Mouse (Mus musculus): ENCODE results near the gene Hpca. TPM values are rescaled to one million over a fixed set of nuclear protein-coding genes. Genes with fewer than 3 reads are reported as not detected.

Gene Hpca
- polyA plus RNA-seq, 1 experiment: not detected

- TF ChIP-seq POLR2A (IDR thresholded peaks at IDR 0.05; ENCODE audit: borderline replicate concordance, low read depth, low read length) (no peak), CTCF (IDR thresholded peaks at IDR 0.05; ENCODE audit: low read depth, low read length) (no peak)
- no peak overlapping the region for H3K4me3 ChIP-seq (ENCODE audit: insufficient read depth, low read length)
- H3K27ac ChIP-seq (ENCODE audit: insufficient read depth, low read depth, low read length): no peak overlapping the region
- peaks cover 22% of the 10 kb centered on the region for H3K4me1 ChIP-seq (ENCODE audit: control insufficient read depth, insufficient read depth, low read length)
Measured at GRCm38 (mm10) chr4:129086078-129086477, 35.8 kb downstream of the Hpca start.

- peaks cover 22% of the 10 kb centered on the region for H3K4me1 ChIP-seq (ENCODE audit: control insufficient read depth, insufficient read depth, low read length)
- H3K27ac ChIP-seq (ENCODE audit: insufficient read depth, low read depth, low read length): no peak overlapping the region
- TF ChIP-seq CTCF (IDR thresholded peaks at IDR 0.05; ENCODE audit: low read depth, low read length): no peak
- TF ChIP-seq POLR2A (IDR thresholded peaks at IDR 0.05; ENCODE audit: borderline replicate concordance, low read depth, low read length): no peak
- H3K4me3 ChIP-seq (ENCODE audit: insufficient read depth, low read length): no peak overlapping the region
Measured at GRCm38 (mm10) chr4:129084896-129085295, 36.9 kb downstream of the Hpca start.

DNA sequence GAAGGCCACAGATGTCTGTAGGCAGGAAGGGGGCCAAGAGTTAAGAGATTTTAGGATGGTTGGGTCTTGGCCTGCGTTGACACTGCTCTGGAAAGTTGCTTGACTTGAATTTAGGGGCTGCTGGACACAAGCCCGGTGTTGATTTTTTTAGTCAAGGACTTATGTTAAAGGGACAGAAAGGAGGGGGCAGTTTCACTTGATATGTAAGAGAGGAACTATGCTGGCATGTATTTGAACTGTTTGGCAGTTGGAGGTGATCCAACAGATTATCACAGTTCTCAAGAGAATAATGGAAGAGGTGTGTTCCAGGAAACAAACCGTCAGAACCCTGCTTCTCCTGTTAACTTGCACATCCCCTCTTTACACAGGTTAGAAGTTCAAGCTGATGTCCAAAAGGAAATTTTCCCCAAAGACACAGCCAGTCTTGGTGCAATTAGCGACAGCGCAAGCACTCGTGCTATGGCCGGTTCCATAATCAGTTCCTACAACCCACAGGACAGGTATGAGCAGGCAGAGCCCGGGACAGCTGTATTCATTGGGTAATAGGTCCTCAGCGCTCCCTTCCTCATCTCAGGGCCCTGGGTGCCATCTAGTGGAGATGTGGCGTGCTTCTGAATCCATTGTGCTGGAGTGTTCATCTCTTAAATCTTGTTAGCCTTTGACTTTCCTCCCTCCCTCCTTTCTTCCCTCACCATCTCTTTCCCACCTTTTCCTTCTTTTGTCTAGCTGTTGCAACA is 39.3 kb downstream of the Hpca start:
- H3K4me1 ChIP-seq (ENCODE audit: control insufficient read depth, insufficient read depth, low read length): peaks cover 17% of the 10 kb centered on the region
- peak overlapping the region; percentile 38 for H3K27ac ChIP-seq (ENCODE audit: insufficient read depth, low read depth, low read length)
- peak; percentile 83 for TF ChIP-seq CTCF (IDR thresholded peaks at IDR 0.05; ENCODE audit: low read depth, low read length)
- TF ChIP-seq POLR2A (IDR thresholded peaks at IDR 0.05; ENCODE audit: borderline replicate concordance, low read depth, low read length): no peak
- H3K4me3 ChIP-seq (ENCODE audit: insufficient read depth, low read length): no peak overlapping the region

DNA sequence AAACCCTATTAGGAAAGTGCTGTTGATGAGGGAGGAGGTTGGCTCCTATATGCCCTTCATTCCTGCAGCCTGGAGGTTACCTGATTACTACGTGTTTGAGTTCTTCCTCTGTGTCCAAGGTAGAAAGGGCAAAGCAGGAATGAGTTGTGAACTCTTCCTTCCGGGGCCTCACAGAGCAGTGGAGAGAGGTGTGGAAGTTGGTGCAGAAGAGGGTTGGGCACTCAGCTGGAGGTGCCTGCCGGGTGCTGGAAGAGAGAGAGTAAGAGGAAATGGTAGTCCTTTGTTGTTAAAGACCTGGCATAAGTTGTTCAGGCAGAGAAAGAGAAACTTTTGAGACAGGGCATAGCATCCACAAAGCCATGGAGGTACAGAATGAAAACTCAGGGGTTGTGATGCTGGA is 39.9 kb downstream of the Hpca start:
- TF ChIP-seq CTCF (IDR thresholded peaks at IDR 0.05; ENCODE audit: low read depth, low read length) (0 out of 2 replicates have a peak, but pooled peaks have one; percentile 23), POLR2A (IDR thresholded peaks at IDR 0.05; ENCODE audit: borderline replicate concordance, low read depth, low read length) (no peak)
- peak overlapping the region; percentile 38 for H3K27ac ChIP-seq (ENCODE audit: insufficient read depth, low read depth, low read length)
- no peak overlapping the region for H3K4me3 ChIP-seq (ENCODE audit: insufficient read depth, low read length)
- peaks cover 17% of the 10 kb centered on the region for H3K4me1 ChIP-seq (ENCODE audit: control insufficient read depth, insufficient read depth, low read length)

- Histone ChIP-seq H3K4me1 (ENCODE audit: control insufficient read depth, insufficient read depth, low read length) (peaks cover 17% of the 10 kb centered on the region), H3K4me3 (ENCODE audit: insufficient read depth, low read length) (no peak overlapping the region), H3K27ac (ENCODE audit: insufficient read depth, low read depth, low read length) (peak overlapping the region; percentile 40)
- TF ChIP-seq POLR2A (IDR thresholded peaks at IDR 0.05; ENCODE audit: borderline replicate concordance, low read depth, low read length) (no peak), CTCF (IDR thresholded peaks at IDR 0.05; ENCODE audit: low read depth, low read length) (0 out of 2 replicates have a peak, but pooled peaks have one; percentile 2)
Measured at GRCm38 (mm10) chr4:129081512-129081911, 40.3 kb downstream of the Hpca start.

DNA sequence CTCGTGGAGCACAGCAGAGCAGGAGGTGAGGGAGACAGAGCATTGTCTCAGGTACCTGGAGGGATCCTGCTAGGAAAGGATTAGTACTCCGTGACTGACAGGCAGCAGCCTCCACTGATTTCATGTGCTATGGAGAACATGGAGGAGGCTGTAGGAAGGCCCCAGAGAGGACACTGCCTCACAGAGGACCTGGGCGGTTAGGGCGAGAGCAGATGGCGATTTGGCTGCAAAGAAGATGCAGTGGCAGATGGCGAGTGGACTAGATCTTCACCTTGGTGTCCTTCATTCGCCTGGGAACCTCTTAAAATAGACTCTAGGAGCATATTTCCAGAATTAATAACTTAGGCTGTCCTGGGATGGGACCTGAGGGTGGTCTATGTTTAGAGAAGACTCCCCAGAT is 40.8 kb downstream of the Hpca start:
- peaks cover 17% of the 10 kb centered on the region for H3K4me1 ChIP-seq (ENCODE audit: control insufficient read depth, insufficient read depth, low read length)
- TF ChIP-seq CTCF (IDR thresholded peaks at IDR 0.05; ENCODE audit: low read depth, low read length) (0 out of 2 replicates have a peak, but pooled peaks have one; percentile 8), POLR2A (IDR thresholded peaks at IDR 0.05; ENCODE audit: borderline replicate concordance, low read depth, low read length) (no peak)
- peak overlapping the region; percentile 40 for H3K27ac ChIP-seq (ENCODE audit: insufficient read depth, low read depth, low read length)
- no peak overlapping the region for H3K4me3 ChIP-seq (ENCODE audit: insufficient read depth, low read length)

- TF ChIP-seq CTCF (IDR thresholded peaks at IDR 0.05; ENCODE audit: low read depth, low read length): no peak
- peaks cover 17% of the 10 kb centered on the region for H3K4me1 ChIP-seq (ENCODE audit: control insufficient read depth, insufficient read depth, low read length)
- H3K4me3 ChIP-seq (ENCODE audit: insufficient read depth, low read length): no peak overlapping the region
- no peak overlapping the region for H3K27ac ChIP-seq (ENCODE audit: insufficient read depth, low read depth, low read length)
Measured at GRCm38 (mm10) chr4:129079126-129079525, 42.7 kb downstream of the Hpca start.

GRCm38 (mm10) chr4:129068848-129069247 is 53.0 kb downstream of the Hpca start:
- peak overlapping the region; percentile 72 for H3K27ac ChIP-seq (ENCODE audit: insufficient read depth, low read depth, low read length)
- no peak for TF ChIP-seq POLR2A (IDR thresholded peaks at IDR 0.05; ENCODE audit: borderline replicate concordance, low read depth, low read length)
- no peak for TF ChIP-seq CTCF (IDR thresholded peaks at IDR 0.05; ENCODE audit: low read depth, low read length)
- no peak overlapping the region for H3K4me3 ChIP-seq (ENCODE audit: insufficient read depth, low read length)
- peaks cover 53% of the 10 kb centered on the region for H3K4me1 ChIP-seq (ENCODE audit: control insufficient read depth, insufficient read depth, low read length)

GRCm38 (mm10) chr4:129067638-129068415 is 54.0 kb downstream of the Hpca start:
- peak overlapping the region; percentile 2; the same call in 1 of the 2 replicates for H3K4me3 ChIP-seq (ENCODE audit: insufficient read depth, low read length)
- H3K27ac ChIP-seq (ENCODE audit: insufficient read depth, low read depth, low read length): peak overlapping the region; percentile 72
- H3K4me1 ChIP-seq (ENCODE audit: control insufficient read depth, insufficient read depth, low read length): peaks cover 62% of the 10 kb centered on the region
- TF ChIP-seq POLR2A (IDR thresholded peaks at IDR 0.05; ENCODE audit: borderline replicate concordance, low read depth, low read length): no peak
- no peak for TF ChIP-seq CTCF (IDR thresholded peaks at IDR 0.05; ENCODE audit: low read depth, low read length)

All from bone marrow macrophage, adult 2 months (primary cell).